Comparison of ENCODE assay signal across 28 mouse cellular contexts in the genomic region with DNA sequence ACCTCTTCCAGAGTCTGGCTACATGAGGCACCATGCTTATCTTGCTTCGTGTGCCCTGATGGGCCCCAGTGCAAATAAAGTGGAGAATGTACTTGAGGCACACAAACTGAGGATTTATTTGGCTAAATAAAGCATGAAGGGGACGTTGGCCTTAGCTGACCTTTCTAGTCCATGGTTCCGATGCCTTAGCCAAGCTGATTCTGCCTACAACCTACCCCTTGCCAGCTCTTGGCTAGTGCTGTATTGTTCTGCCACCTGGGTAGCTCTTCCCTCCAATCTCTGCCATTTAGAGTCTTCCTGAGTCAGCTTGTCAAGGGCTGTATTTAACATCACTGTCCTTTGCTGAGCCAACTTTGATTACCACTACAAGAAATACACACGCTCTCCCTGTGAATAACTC.
DNase-seq lines count a peak whose midpoint lies in the region; ATAC-seq and TF ChIP-seq lines count a peak whose summit lies in the region.
"Had no signal": no experiment of that assay in that cellular context is flagged by ENCODE, and none has a peak within 500 bp of the region (broad histone marks: within the 10 kb centered on the region; RNA-seq: fewer than 3 reads in every experiment).

No protein-coding gene starts in this region.

- H3K4me3 ChIP-seq in testis, adult 2 months (ENCODE audit: control insufficient read depth, low read depth, low read length) = no peak overlapping the region
- H3K4me3 ChIP-seq: embryonic facial prominence, embryonic 10.5 days; forebrain, embryonic 15.5 days; heart, embryonic 12.5 days; kidney, embryonic 15.5 days; limb, embryonic 15.5 days; lung, embryonic 15.5 days; neural tube, embryonic 12.5 days; stomach, embryonic 15.5 days had no signal

- no peaks in the 10 kb centered on the region for H3K27me3 ChIP-seq in testis, adult 2 months (ENCODE audit: control insufficient read depth, insufficient read depth, low read length)
- H3K27me3 ChIP-seq: forebrain, embryonic 15.5 days; heart, embryonic 12.5 days; kidney, embryonic 15.5 days; limb, embryonic 15.5 days; lung, embryonic 15.5 days; neural tube, embryonic 12.5 days; stomach, embryonic 15.5 days had no signal

- no peak for TF ChIP-seq CTCF in testis, adult 2 months (IDR thresholded peaks at IDR 0.05; ENCODE audit: control insufficient read depth, insufficient read depth, insufficient replicate concordance, low read depth, low read length)

- DNase-seq in frontal cortex, postnatal 36 days (ENCODE audit: low spot score in 2 of 2) = no peak
- DNase-seq in testis, postnatal 14 days (ENCODE audit: low spot score) = no peak
- DNase-seq in cerebellum, postnatal 14 days = peak; percentile 67 to 82
- no peak for DNase-seq in yolk sac, embryonic 10.5 days (ENCODE audit: low spot score)
- DNase-seq: adrenal gland, postnatal 36 days; heart, postnatal 14 days; kidney, postnatal 36 days; layer of hippocampus, adult 9-11 months; left cerebral cortex, postnatal 4 days; lung, postnatal 36 days; midbrain, embryonic 14.5 days; retina, postnatal 1 day; thymus, adult 2 months; thymus, postnatal 4 days had no signal

- TF ChIP-seq POLR2A in testis, adult 2 months (IDR thresholded peaks at IDR 0.05; ENCODE audit: control insufficient read depth, low read depth, low read length) = no peak

- peak overlapping the region; percentile 32; the same call in 1 of the 2 replicates for H3K27ac ChIP-seq in testis, adult 2 months (ENCODE audit: control insufficient read depth, insufficient read depth, low read depth, low read length)
- H3K27ac ChIP-seq: embryonic facial prominence, embryonic 10.5 days; forebrain, embryonic 15.5 days; kidney, embryonic 15.5 days; limb, embryonic 15.5 days; liver, embryonic 14.5 days; lung, embryonic 15.5 days; neural tube, embryonic 12.5 days; stomach, embryonic 15.5 days had no signal

- H3K4me1 ChIP-seq in testis, adult 2 months (ENCODE audit: control insufficient read depth, insufficient read depth, low read length) = no peaks in the 10 kb centered on the region
- H3K4me1 ChIP-seq: embryonic facial prominence, embryonic 10.5 days; forebrain, embryonic 15.5 days; kidney, embryonic 15.5 days; limb, embryonic 15.5 days; lung, embryonic 15.5 days; neural tube, embryonic 12.5 days; stomach, embryonic 15.5 days had no signal

- no peaks in the 10 kb centered on the region for H3K36me3 ChIP-seq in testis, adult 2 months (ENCODE audit: control insufficient read depth, insufficient read depth, low read length)
- H3K36me3 ChIP-seq: embryonic facial prominence, embryonic 10.5 days; forebrain, embryonic 15.5 days; heart, embryonic 12.5 days; kidney, embryonic 15.5 days; limb, embryonic 15.5 days; lung, embryonic 15.5 days; neural tube, embryonic 12.5 days; stomach, embryonic 15.5 days had no signal

- ATAC-seq in frontal cortex, adult (ENCODE audit: low TSS enrichment) = peak; percentile 47
- ATAC-seq in megakaryocyte progenitor cell, adult 5-6 weeks (replicated peaks; ENCODE audit: poor library complexity) = no peak
- no peak for ATAC-seq in CD4-positive, CD25-positive, alpha-beta regulatory T cell, adult 4 months
- ATAC-seq: forebrain, embryonic 15.5 days; intestine, postnatal 0 days had no signal

Comparison
In these comparisons a context has a peak if more than half of its experiments do, and no peak if none do; other contexts are left out.
1. DNase-seq: peak in cerebellum, postnatal 14 days (2 of 2); none in frontal cortex, postnatal 36 days (0 of 2), testis, postnatal 14 days (single experiment) and yolk sac, embryonic 10.5 days (single experiment).